Mouse (Mus musculus): Measurements from ENCODE around the gene Wipi1. TPM values are rescaled to one million over a fixed set of nuclear protein-coding genes. Genes with fewer than 3 reads are reported as not detected.

Wipi1 gene
- polyA plus RNA-seq, 1 experiment from 2014 or later = 36.7 TPM

DNA sequence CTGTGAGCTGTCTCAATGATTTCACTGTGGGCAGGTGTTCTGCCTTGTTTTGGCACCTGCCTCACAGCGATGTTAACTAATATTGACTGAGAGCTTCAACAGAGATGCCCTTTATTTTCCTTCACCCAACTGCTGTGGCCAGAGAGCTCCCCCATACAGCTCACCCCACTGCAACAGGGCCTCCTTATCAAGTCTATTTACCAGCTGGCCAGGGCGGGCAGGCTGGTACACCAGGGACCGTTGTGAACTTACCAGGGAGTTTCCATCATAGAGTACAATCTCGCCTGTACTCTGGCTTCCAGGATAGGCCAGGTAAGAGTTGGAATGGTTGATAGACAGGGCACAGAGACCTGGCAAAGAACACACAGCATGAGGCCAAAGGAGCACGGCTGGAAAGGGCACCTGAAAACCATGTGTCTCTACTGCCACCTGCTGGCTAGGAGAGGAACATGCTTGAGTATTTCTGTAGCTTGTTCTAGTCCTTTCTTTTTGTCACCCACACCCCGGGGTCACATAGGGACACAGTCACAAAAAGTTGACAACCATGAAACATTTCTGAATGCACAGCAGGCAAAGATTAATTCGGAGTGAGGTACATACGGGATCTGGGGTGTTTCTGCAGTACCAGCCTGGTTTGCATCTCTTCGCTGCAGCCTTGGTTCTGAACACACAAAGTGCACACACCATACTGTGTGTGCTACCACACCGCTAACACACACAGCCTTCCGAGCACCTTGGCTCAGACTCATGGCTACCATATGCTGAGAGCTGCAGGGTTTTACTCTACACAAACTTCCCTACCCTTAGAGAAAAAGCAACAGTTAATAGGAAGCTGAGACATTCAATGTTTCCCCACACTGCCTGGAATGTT, 26.7 kb downstream of the Wipi1 start:
- POLR2A ChIA-PET = no interaction called here
- CTCF ChIA-PET = interaction anchor here (0.7 to 3.9 kb wide), 16 partner anchors 9 to 341 kb away, joined by 3 to 21 read pairs (median 4); no protein-coding TSS in a partner anchor
- in situ Hi-C loops (cut with MboI; ENCODE audit: low pct_unique_long_range_greater_than_20kb) = loop anchor here (5.0 kb wide), 2 partner anchors 138 to 338 kb away; no protein-coding TSS in a partner anchor
- no peak for DNase-seq (ENCODE audit: low read depth, low spot score)
- TF ChIP-seq CTCF (IDR thresholded peaks at IDR 0.05) = peak; percentile 92
- peak; percentile 69 for ATAC-seq
- H3K27me3 ChIP-seq = no peaks in the 10 kb centered on the region

GRCm38 (mm10) chr11:109583986-109584385, 27.8 kb downstream of the Wipi1 start:
- in situ Hi-C loops (cut with MboI; ENCODE audit: low pct_unique_long_range_greater_than_20kb) = loop anchor here (5.0 kb wide), 1 partner anchor 337 kb away; no protein-coding TSS in a partner anchor
- ATAC-seq = no peak
- no peak for TF ChIP-seq CTCF (IDR thresholded peaks at IDR 0.05)
- DNase-seq (ENCODE audit: low read depth, low spot score) = no peak
- ChIA-PET POLR2A (no interaction called here), CTCF (interaction anchor here (1.2 to 3.9 kb wide), 8 partner anchors 10 to 340 kb away, joined by 3 to 21 read pairs (median 6); no protein-coding TSS in a partner anchor)
- H3K27me3 ChIP-seq = no peaks in the 10 kb centered on the region

DNA sequence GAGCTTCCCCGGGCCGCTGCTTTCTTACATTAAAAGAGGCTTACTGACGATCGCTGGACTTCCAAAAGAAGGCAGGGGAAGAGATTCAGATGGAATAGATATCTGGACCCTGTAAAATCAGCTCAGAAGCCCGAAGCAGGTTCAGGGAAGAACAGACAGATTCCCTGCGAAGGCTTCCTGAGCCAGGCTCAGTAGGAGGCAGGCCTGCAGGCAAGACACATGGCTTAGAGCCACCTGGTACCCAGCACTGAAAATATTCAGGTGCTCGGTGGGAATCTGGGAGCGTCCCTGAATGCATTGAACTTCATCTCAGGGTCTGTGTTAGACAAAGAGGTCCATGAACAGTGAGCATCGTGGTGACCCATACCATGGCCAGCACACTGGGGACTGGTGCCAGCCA, 31.8 kb downstream of the Wipi1 start:
- ChIA-PET POLR2A (interaction anchor here (0.6 to 0.7 kb wide), 2 partner anchors 31 to 188 kb away, joined by 3 to 4 read pairs; no protein-coding TSS in a partner anchor), CTCF (interaction anchor here (1.3 kb wide), 1 partner anchor 49 kb away, joined by 3 read pairs; no protein-coding TSS in a partner anchor)
- no peak for DNase-seq (ENCODE audit: low read depth, low spot score)
- no peak for TF ChIP-seq CTCF (IDR thresholded peaks at IDR 0.05)
- no peak for ATAC-seq
- H3K27me3 ChIP-seq = no peaks in the 10 kb centered on the region
- in situ Hi-C loops (cut with MboI; ENCODE audit: low pct_unique_long_range_greater_than_20kb) = loop anchor here (5.0 kb wide), 1 partner anchor 333 kb away; no protein-coding TSS in a partner anchor

DNA sequence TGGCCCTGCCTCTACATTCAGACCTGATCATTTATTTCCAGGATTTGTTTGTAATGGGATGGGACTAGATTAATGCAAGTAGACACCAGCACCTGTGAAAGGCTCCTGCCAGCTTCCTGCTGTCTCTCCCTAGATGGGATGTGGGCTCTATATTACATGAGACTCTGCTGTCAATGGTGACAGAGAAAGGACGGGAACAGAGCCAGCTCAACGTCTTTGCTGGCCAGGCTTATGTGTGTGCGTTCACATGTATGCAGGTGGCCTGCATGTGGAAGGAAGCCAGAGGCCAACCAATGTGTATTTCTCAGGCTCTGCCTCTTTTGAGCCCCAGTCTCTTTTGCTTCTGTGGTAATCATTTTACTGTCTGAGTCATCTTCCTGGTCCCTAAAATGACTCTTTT, 33.2 kb downstream of the Wipi1 start:
- ATAC-seq (no peak), DNase-seq (ENCODE audit: low read depth, low spot score) (no peak)
- POLR2A ChIA-PET = interaction anchor here (1.1 kb wide), 1 partner anchor 108 kb away, joined by 3 read pairs; no protein-coding TSS in a partner anchor
- no peak for TF ChIP-seq CTCF (IDR thresholded peaks at IDR 0.05)
- H3K27me3 ChIP-seq = no peaks in the 10 kb centered on the region
- CTCF ChIA-PET = no interaction called here
- in situ Hi-C loops (cut with MboI; ENCODE audit: low pct_unique_long_range_greater_than_20kb) = no loop called here

- in situ Hi-C loops (cut with MboI; ENCODE audit: low pct_unique_long_range_greater_than_20kb) = no loop called here
- POLR2A ChIA-PET = no interaction called here
These were observed 35.9 kb downstream of the Wipi1 start for GRCm38 (mm10) chr11:109575832-109576231.

GRCm38 (mm10) chr11:109574604-109575003, 37.2 kb downstream of the Wipi1 start:
- in situ Hi-C loops (cut with MboI; ENCODE audit: low pct_unique_long_range_greater_than_20kb) = no loop called here
- TF ChIP-seq CTCF (IDR thresholded peaks at IDR 0.05) = no peak
- CTCF ChIA-PET = interaction anchor here (0.7 kb wide), 1 partner anchor 11 kb away, joined by 3 read pairs; no protein-coding TSS in a partner anchor
- DNase-seq (ENCODE audit: low read depth, low spot score) (no peak), ATAC-seq (no peak)
- POLR2A ChIA-PET = no interaction called here
- H3K27me3 ChIP-seq = no peaks in the 10 kb centered on the region

More at GRCm38 (mm10) chr11:109575832-109576231, 35.9 kb downstream of the Wipi1 start:
- ATAC-seq (no peak), DNase-seq (ENCODE audit: low read depth, low spot score) (no peak)
- H3K27me3 ChIP-seq = no peaks in the 10 kb centered on the region
- CTCF ChIA-PET = no interaction called here
- no peak for TF ChIP-seq CTCF (IDR thresholded peaks at IDR 0.05)

GRCm38 (mm10) chr11:109572051-109572450, 39.7 kb downstream of the Wipi1 start:
- ChIA-PET CTCF (no interaction called here), POLR2A (interaction anchor here (1.0 kb wide), 1 partner anchor 11 kb away, joined by 3 read pairs; no protein-coding TSS in a partner anchor)
- DNase-seq (ENCODE audit: low read depth, low spot score) (no peak), ATAC-seq (no peak)
- no peaks in the 10 kb centered on the region for H3K27me3 ChIP-seq
- TF ChIP-seq CTCF (IDR thresholded peaks at IDR 0.05) = no peak
- in situ Hi-C loops (cut with MboI; ENCODE audit: low pct_unique_long_range_greater_than_20kb) = no loop called here

- DNase-seq (ENCODE audit: low read depth, low spot score) = no peak
- no peak for TF ChIP-seq CTCF (IDR thresholded peaks at IDR 0.05)
- no peak for ATAC-seq
- ChIA-PET POLR2A (no interaction called here), CTCF (no interaction called here)
- no peaks in the 10 kb centered on the region for H3K27me3 ChIP-seq
- in situ Hi-C loops (cut with MboI; ENCODE audit: low pct_unique_long_range_greater_than_20kb) = no loop called here
These were observed 42.0 kb downstream of the Wipi1 start for GRCm38 (mm10) chr11:109569809-109570208.

DNA sequence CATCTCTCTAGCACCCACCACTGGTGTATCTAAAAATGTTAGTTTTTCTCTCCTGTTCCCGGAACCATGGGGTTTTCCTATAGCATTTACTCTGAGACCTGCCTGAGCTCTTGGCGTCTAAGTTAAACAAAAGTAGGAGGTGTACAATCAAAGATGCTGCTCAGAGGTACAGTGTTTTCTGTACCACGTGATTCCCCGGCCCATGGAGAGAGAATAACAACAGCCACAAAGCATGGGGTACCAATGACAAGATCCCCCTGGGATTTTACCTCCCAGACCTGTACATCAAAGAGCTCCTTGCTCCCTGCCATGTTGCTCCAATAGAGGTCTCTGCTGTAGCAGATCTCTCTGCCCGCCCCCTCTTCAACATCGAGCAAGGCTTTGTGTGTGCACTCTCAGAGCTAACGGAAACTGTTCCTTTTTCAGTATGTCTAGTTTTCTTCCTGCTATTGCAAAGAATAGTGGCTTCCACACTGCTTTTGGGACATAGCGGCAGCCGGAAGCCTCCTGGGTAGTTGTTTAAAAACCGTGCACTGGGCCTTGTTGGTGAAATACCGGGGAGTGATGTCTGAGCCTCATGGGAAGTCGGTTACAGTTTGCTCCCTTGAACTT, 42.7 kb downstream of the Wipi1 start:
- CTCF ChIA-PET = no interaction called here
- in situ Hi-C loops (cut with MboI; ENCODE audit: low pct_unique_long_range_greater_than_20kb) = no loop called here
- TF ChIP-seq CTCF (IDR thresholded peaks at IDR 0.05) = no peak
- ATAC-seq (no peak), DNase-seq (ENCODE audit: low read depth, low spot score) (no peak)
- POLR2A ChIA-PET = no interaction called here
- H3K27me3 ChIP-seq = no peaks in the 10 kb centered on the region

DNA sequence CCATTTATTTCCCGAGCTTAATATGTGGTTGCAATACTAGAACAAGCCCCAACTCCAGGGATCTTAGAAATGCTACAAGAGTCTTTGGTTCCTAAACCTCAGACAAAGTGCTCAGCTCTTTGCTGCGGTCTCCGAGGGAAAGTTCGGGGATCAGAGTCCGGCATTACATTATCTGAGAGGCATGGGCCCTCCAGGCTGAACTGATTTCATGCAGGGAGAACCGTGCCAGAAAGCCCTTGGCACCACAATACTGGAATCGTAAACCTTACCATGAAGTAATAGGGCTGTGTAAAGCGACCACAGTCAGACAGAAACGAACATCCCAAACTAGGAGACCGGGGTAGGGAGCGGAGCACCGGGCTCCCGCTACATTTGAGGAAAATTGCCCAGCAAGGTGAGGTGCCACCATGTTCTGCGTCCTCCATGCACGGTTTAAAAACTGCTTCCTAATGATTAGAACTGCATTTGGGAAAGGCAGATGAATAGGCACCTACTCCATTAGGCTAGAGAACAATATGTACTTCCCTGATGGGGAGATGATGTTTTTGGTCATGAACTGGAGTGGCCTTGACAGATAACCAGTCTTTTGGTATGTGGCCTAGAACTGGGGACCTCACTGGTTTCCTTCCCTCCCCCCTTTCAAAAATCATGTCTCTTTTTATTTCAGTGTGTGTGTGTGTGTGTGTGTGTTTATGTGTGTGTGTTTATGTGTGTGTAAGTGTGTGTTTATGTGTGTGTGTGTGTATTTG, 47.1 kb downstream of the Wipi1 start:
- DNase-seq (ENCODE audit: low read depth, low spot score) (no peak), ATAC-seq (no peak)
- in situ Hi-C loops (cut with MboI; ENCODE audit: low pct_unique_long_range_greater_than_20kb) = no loop called here
- no peaks in the 10 kb centered on the region for H3K27me3 ChIP-seq
- TF ChIP-seq CTCF (IDR thresholded peaks at IDR 0.05) = no peak
- ChIA-PET CTCF (no interaction called here), POLR2A (interaction anchor here (0.6 kb wide), 1 partner anchor 127 kb away, joined by 3 read pairs; no protein-coding TSS in a partner anchor)

Measured in Patski (cell line).